ENCODE assay signal across 12 mouse cellular contexts in genomic region chr3:135610221-135610620, GRCm38 (mm10).
DNase-seq lines count a peak whose midpoint lies in the region; ATAC-seq and TF ChIP-seq lines count a peak whose summit lies in the region.
"Had no signal": no experiment of that assay in that cellular context is flagged by ENCODE, and none has a peak within 500 bp of the region (broad histone marks: within the 10 kb centered on the region; RNA-seq: fewer than 3 reads in every experiment).

No protein-coding gene starts in this region.

- peak; percentile 72 for DNase-seq in forebrain, embryonic 14.5 days (ENCODE audit: low spot score)
- no peak for DNase-seq in forebrain, embryonic 11.5 days (ENCODE audit: low spot score)
- peak; percentile 90 for DNase-seq in brain, adult 2 months (ENCODE audit: low read depth, low spot score)
- DNase-seq in layer of hippocampus, adult 2 months (ENCODE audit: low spot score in 2 of 2), result peak; percentile 40 to 73
- DNase-seq in adipocyte (ENCODE audit: low spot score) (no peak), liver (no peak)
- DNase-seq in retina, postnatal 1 day, result no peak
- DNase-seq: kidney, adult 9 months; spleen, adult 18-20 months had no signal

- H3K9ac ChIP-seq in forebrain, embryonic 14.5 days (ENCODE audit: low read length), result no peak overlapping the region
- no peak overlapping the region for H3K9ac ChIP-seq in forebrain, embryonic 11.5 days (ENCODE audit: low read length)
- H3K9ac ChIP-seq in neural tube, embryonic 15.5 days (replicated peaks), result no peak overlapping the region

- peak; percentile 78 for ATAC-seq in forebrain, embryonic 14.5 days
- ATAC-seq in forebrain, embryonic 11.5 days (replicated peaks; ENCODE audit: low FRiP score), result no peak
- ATAC-seq in neural tube, embryonic 15.5 days (ENCODE audit: low FRiP score), result peak; percentile 73; the same call in 1 of the 2 replicates

- peaks cover 25% of the 10 kb centered on the region for H3K36me3 ChIP-seq in forebrain, embryonic 14.5 days (ENCODE audit: control insufficient read depth, insufficient read depth, low read length)
- H3K36me3 ChIP-seq in forebrain, embryonic 11.5 days (ENCODE audit: control insufficient read depth, insufficient read depth, low read length), result no peaks in the 10 kb centered on the region
- H3K36me3 ChIP-seq in neural tube, embryonic 15.5 days, result peaks cover 49% of the 10 kb centered on the region

- H3K27me3 ChIP-seq in forebrain, embryonic 14.5 days (replicated peaks; ENCODE audit: control insufficient read depth, insufficient read depth, low read length), result no peaks in the 10 kb centered on the region
- H3K27me3 ChIP-seq in forebrain, embryonic 11.5 days (ENCODE audit: control insufficient read depth, insufficient read depth, low read length), result no peaks in the 10 kb centered on the region
- H3K27me3 ChIP-seq in neural tube, embryonic 15.5 days (replicated peaks), result no peaks in the 10 kb centered on the region

- no peak for TF ChIP-seq CTCF in layer of hippocampus, adult 2 months (conservative IDR thresholded peaks at IDR 0.05)

- H3K9me3 ChIP-seq in forebrain, embryonic 14.5 days (replicated peaks; ENCODE audit: control insufficient read depth, low read length), result no peaks in the 10 kb centered on the region
- no peaks in the 10 kb centered on the region for H3K9me3 ChIP-seq in forebrain, embryonic 11.5 days (ENCODE audit: control insufficient read depth, low read length)
- H3K9me3 ChIP-seq in neural tube, embryonic 15.5 days (replicated peaks), result no peaks in the 10 kb centered on the region
- H3K9me3 ChIP-seq: heart, embryonic 10.5 days had no signal

- no peaks in the 10 kb centered on the region for H3K4me1 ChIP-seq in forebrain, embryonic 14.5 days (ENCODE audit: control insufficient read depth, insufficient read depth, low read length)
- H3K4me1 ChIP-seq in forebrain, embryonic 11.5 days (replicated peaks; ENCODE audit: control insufficient read depth, insufficient read depth, low read length), result no peaks in the 10 kb centered on the region
- 0 out of 2 replicates have a peak, but pooled peaks cover 3% of the 10 kb centered on the region for H3K4me1 ChIP-seq in neural tube, embryonic 15.5 days

- WGBS in forebrain, embryonic 14.5 days, result 42% methylated on average over 3 of the region's 3 CpGs
- WGBS in forebrain, embryonic 11.5 days, result 69% methylated on average over 3 of the region's 3 CpGs
- 38% methylated on average over 3 of the region's 3 CpGs for WGBS in neural tube, embryonic 15.5 days

- H3K27ac ChIP-seq in forebrain, embryonic 14.5 days (ENCODE audit: low read depth, low read length), result no peak overlapping the region
- H3K27ac ChIP-seq in forebrain, embryonic 11.5 days (ENCODE audit: low read depth, low read length), result no peak overlapping the region
- peak overlapping the region; percentile 78; the same call in 1 of the 2 replicates for H3K27ac ChIP-seq in layer of hippocampus, adult 2 months
- no peak overlapping the region for H3K27ac ChIP-seq in neural tube, embryonic 15.5 days (replicated peaks)
- H3K27ac ChIP-seq: heart, embryonic 10.5 days had no signal

- H3K4me2 ChIP-seq in forebrain, embryonic 14.5 days (ENCODE audit: low read length), result no peak overlapping the region
- H3K4me2 ChIP-seq in forebrain, embryonic 11.5 days (ENCODE audit: low read depth, low read length, severe bottlenecking), result no peak overlapping the region
- no peak overlapping the region for H3K4me2 ChIP-seq in neural tube, embryonic 15.5 days
- H3K4me2 ChIP-seq: liver, embryonic 11.5 days had no signal

- H3K4me3 ChIP-seq in forebrain, embryonic 14.5 days (ENCODE audit: low read depth, low read length), result no peak overlapping the region
- H3K4me3 ChIP-seq in forebrain, embryonic 11.5 days (ENCODE audit: low read depth, low read length), result no peak overlapping the region
- no peak overlapping the region for H3K4me3 ChIP-seq in layer of hippocampus, adult 2 months
- no peak overlapping the region for H3K4me3 ChIP-seq in neural tube, embryonic 15.5 days (replicated peaks)
- H3K4me3 ChIP-seq: heart, embryonic 10.5 days had no signal

Comparison
In these comparisons a context has a peak if more than half of its experiments do, and no peak if none do; other contexts are left out.
1. DNase-seq: peak in forebrain, embryonic 14.5 days (single experiment), brain, adult 2 months (single experiment) and layer of hippocampus, adult 2 months (2 of 2); none in forebrain, embryonic 11.5 days (single experiment), adipocyte (single experiment), retina, postnatal 1 day (single experiment) and liver (single experiment).